In genomic region chr11:50275568-50276151, GRCm38 (mm10) we compare ENCODE assay signal across 11 mouse cellular contexts. TPM values are rescaled to one million over a fixed set of nuclear protein-coding genes. Genes with fewer than 3 reads are reported as not detected.
DNase-seq lines count a peak whose midpoint lies in the region; ATAC-seq lines count a peak whose summit lies in the region.
"Had no signal": no experiment of that assay in that cellular context is flagged by ENCODE, and none has a peak within 500 bp of the region (broad histone marks: within the 10 kb centered on the region; RNA-seq: fewer than 3 reads in every experiment).

No protein-coding gene starts in this region.

- peak; percentile 33; the same call in 1 of the 2 replicates for ATAC-seq in limb, embryonic 15.5 days (ENCODE audit: insufficient number of reproducible peaks, low FRiP score, low TSS enrichment, low read depth)
- peak; percentile 40; the same call in 1 of the 2 replicates for ATAC-seq in heart, embryonic 12.5 days (ENCODE audit: insufficient number of reproducible peaks, low FRiP score)
- peak; percentile 92 for ATAC-seq in megakaryocyte progenitor cell, adult 5-6 weeks (replicated peaks; ENCODE audit: poor library complexity)
- ATAC-seq: forebrain, postnatal 0 days had no signal

- no peak overlapping the region for H3K4me2 ChIP-seq in limb, embryonic 15.5 days
- peak overlapping the region; percentile 50 for H3K4me2 ChIP-seq in heart, embryonic 12.5 days
- H3K4me2 ChIP-seq: lung, embryonic 14.5 days had no signal

- peaks cover 2% of the 10 kb centered on the region for H3K36me3 ChIP-seq in limb, embryonic 15.5 days
- peaks cover 54% of the 10 kb centered on the region for H3K36me3 ChIP-seq in limb, embryonic 10.5 days
- peaks cover 16% of the 10 kb centered on the region for H3K36me3 ChIP-seq in heart, embryonic 12.5 days

- no peak overlapping the region for H3K4me3 ChIP-seq in limb, embryonic 15.5 days
- H3K4me3 ChIP-seq in limb, embryonic 10.5 days = no peak overlapping the region
- H3K4me3 ChIP-seq in heart, embryonic 12.5 days = no peak overlapping the region

- no peaks in the 10 kb centered on the region for H3K27me3 ChIP-seq in limb, embryonic 15.5 days
- no peaks in the 10 kb centered on the region for H3K27me3 ChIP-seq in limb, embryonic 10.5 days (ENCODE audit: low read depth, poor library complexity, severe bottlenecking)
- H3K27me3 ChIP-seq in heart, embryonic 12.5 days (replicated peaks) = no peaks in the 10 kb centered on the region

- no peak overlapping the region for H3K9ac ChIP-seq in limb, embryonic 15.5 days
- H3K9ac ChIP-seq in heart, embryonic 12.5 days = peak overlapping the region; percentile 60
- H3K9ac ChIP-seq: forebrain, postnatal 0 days; lung, embryonic 14.5 days had no signal

- no peak for DNase-seq in limb, embryonic 10.5 days (ENCODE audit: low spot score)
- peak; percentile 63 for DNase-seq in NIH3T3 (ENCODE audit: low read depth)
- DNase-seq in embryo, embryonic 10.5 days (ENCODE audit: low spot score) = no peak
- no peak for DNase-seq in spleen, postnatal 10 days (ENCODE audit: low spot score in 2 of 2)
- DNase-seq in kidney, adult 8-10 months = no peak
- DNase-seq: cerebellum, adult 9-10 months; forebrain, postnatal 0 days; lung, embryonic 14.5 days had no signal

- 81% methylated on average over 5 of the region's 5 CpGs for WGBS in limb, embryonic 15.5 days
- 90% methylated on average over 5 of the region's 5 CpGs for WGBS in limb, embryonic 10.5 days
- 40% methylated on average over 5 of the region's 5 CpGs for WGBS in heart, embryonic 12.5 days

- H3K27ac ChIP-seq in limb, embryonic 15.5 days = peak overlapping the region; percentile 13; the same call in 1 of the 2 replicates
- no peak overlapping the region for H3K27ac ChIP-seq in limb, embryonic 10.5 days
- H3K27ac ChIP-seq in heart, embryonic 12.5 days (ENCODE audit: poor library complexity, severe bottlenecking) = peak overlapping the region; percentile 92

- no peaks in the 10 kb centered on the region for H3K9me3 ChIP-seq in limb, embryonic 15.5 days
- no peaks in the 10 kb centered on the region for H3K9me3 ChIP-seq in limb, embryonic 10.5 days (replicated peaks)
- H3K9me3 ChIP-seq in heart, embryonic 12.5 days (replicated peaks) = 0 out of 2 replicates have a peak, but pooled peaks cover 4% of the 10 kb centered on the region

- H3K4me1 ChIP-seq in limb, embryonic 15.5 days = peaks cover 16% of the 10 kb centered on the region
- peaks cover 5% of the 10 kb centered on the region; the same call in 1 of the 2 replicates for H3K4me1 ChIP-seq in limb, embryonic 10.5 days
- peaks cover 50% of the 10 kb centered on the region for H3K4me1 ChIP-seq in heart, embryonic 12.5 days (replicated peaks)

RNA-seq across cellular contexts. Expression of gene Maml1, which starts 16.5 kb away (rescaled TPM):
- polyA plus RNA-seq in limb, embryonic 15.5 days (2015; fragmentation: Nextera tagmentation; extraction: Ambion mirVana) = 5.4 and 6.1 TPM in 2 replicates
- polyA plus RNA-seq in limb, embryonic 10.5 days (2016; fragmentation: Nextera tagmentation; extraction: Ambion mirVana) = 7.3 and 7.7 TPM in 2 replicates
- polyA plus RNA-seq in heart, embryonic 12.5 days (2016; fragmentation: Nextera tagmentation; extraction: Ambion mirVana) = 4.6 and 6.1 TPM in 2 replicates
- total RNA-seq in megakaryocyte progenitor cell, adult 5-6 weeks (2015) = 14.2 and 15.9 TPM in 2 replicates
- total RNA-seq in megakaryocyte progenitor cell, adult 5-6 weeks (2017) = 4.1 and 4.2 TPM in 2 replicates

RNA-seq across cellular contexts. Expression of gene Ltc4s, which starts 37.2 kb away (rescaled TPM):
- 2.1 and 3.0 TPM in 2 replicates for polyA plus RNA-seq in limb, embryonic 15.5 days (2015; fragmentation: Nextera tagmentation; extraction: Ambion mirVana)
- polyA plus RNA-seq in limb, embryonic 10.5 days (2016; fragmentation: Nextera tagmentation; extraction: Ambion mirVana) = 0.55 and 0.90 TPM in 2 replicates
- polyA plus RNA-seq in heart, embryonic 12.5 days (2016; fragmentation: Nextera tagmentation; extraction: Ambion mirVana) = 0.63 and 0.70 TPM in 2 replicates
- 0.74 and 1.1 TPM in 2 replicates for total RNA-seq in megakaryocyte progenitor cell, adult 5-6 weeks (2015)
- total RNA-seq in megakaryocyte progenitor cell, adult 5-6 weeks (2017) = 1.4 TPM in 1 of 2 replicates, not detected in the other

RNA-seq across cellular contexts. Expression of gene Canx, which starts 49.8 kb away (rescaled TPM):
- 293 and 330 TPM in 2 replicates for polyA plus RNA-seq in limb, embryonic 15.5 days (2015; fragmentation: Nextera tagmentation; extraction: Ambion mirVana)
- polyA plus RNA-seq in limb, embryonic 10.5 days (2016; fragmentation: Nextera tagmentation; extraction: Ambion mirVana) = 311 and 334 TPM in 2 replicates
- polyA plus RNA-seq in heart, embryonic 12.5 days (2016; fragmentation: Nextera tagmentation; extraction: Ambion mirVana) = 331 and 334 TPM in 2 replicates
- total RNA-seq in megakaryocyte progenitor cell, adult 5-6 weeks (2015) = 500 and 518 TPM in 2 replicates
- 1,173 and 1,480 TPM in 2 replicates for total RNA-seq in megakaryocyte progenitor cell, adult 5-6 weeks (2017)

Comparison
In these comparisons a context has a peak if more than half of its experiments do, and no peak if none do; other contexts are left out.
1. ATAC-seq: peak in every context shown above with its lines; median percentile 92 in megakaryocyte progenitor cell, adult 5-6 weeks; 40 in heart, embryonic 12.5 days; 33 in limb, embryonic 15.5 days.